Mouse (Mus musculus): ENCODE measurements at regions not wholly inside any gene's neighbourhood (a gene's known extent, or its start where the extent isn't known, plus 50 kb on each side); places are given as distances from the start of the nearest gene placed in this dataset.

DNA sequence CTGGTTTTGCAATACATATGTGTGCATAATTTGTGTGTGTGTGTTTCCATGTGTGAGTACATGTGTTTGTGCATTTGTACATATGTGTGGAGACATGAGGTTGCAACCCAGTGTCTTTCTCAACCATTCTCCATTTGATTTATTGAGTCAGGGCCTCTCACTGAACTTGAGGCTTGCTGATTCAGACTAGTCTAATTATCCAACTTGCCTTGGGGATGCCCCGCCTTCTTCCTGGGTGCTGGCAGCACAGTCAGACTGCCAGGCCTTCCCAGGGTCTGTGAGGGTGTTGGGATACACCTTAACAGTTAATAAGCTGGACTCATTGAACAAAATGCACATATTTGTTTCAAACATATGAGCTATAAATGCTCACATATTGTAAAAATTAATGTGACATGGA is 56.1 kb upstream of the Pde7b start:
- in situ Hi-C loops (cut with MboI, MseI): no loop called here

DNA sequence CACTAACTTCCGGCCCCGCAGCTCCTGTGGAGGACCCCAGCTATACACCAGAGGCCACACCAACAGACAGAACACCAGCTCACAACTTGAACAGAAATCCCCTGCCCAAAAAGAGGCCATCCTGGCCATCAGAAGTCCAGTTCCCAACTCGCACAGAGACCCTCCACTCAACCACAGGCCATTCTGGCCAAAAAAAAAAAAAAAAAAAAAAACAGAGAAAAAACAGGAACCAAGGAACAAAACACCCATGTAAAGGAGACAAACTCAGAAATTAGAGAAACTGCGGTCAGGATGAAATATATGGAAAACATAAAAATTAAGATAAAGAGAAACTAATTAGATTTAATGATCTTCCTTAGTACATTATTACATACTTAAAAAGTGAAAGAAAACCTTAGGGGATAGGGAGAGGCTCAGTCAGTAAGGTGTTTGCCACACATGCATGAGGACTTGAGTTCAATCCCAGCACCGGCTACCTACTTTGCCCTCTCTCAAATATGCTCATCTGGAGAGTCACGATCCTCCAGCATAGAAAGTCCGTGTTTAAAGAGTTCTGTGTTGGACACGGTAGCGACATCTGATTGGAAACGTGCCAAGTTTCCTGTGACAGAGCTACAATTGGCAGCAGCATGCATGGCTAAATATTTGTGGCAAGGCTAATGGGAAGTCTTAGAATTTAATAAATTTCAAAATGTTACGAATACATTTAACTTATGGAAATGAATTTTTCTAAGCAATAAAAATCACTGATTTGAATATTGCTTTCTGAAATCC is 51.9 kb upstream of the Pde7b start:
- in situ Hi-C loops (cut with MboI, MseI): no loop called here

- in situ Hi-C loops (cut with MboI, MseI): no loop called here
Observed at GRCm38 (mm10) chr10:20775731-20776429, 51.0 kb upstream of the Pde7b start.
